Mouse (Mus musculus) MEL (cell line): ENCODE measurements around the gene Mrpl1. TPM values are rescaled to one million over a fixed set of nuclear protein-coding genes. Genes with fewer than 3 reads are reported as not detected.

Experiments used
- DNase-seq: peaks from one replicate; pipeline ENCODE4 v3.0.0; 2011; ENCODE audit warnings: low read depth, low spot score
- H3K27ac ChIP-seq: 2 replicates; pipeline ENCODE4 v1.5.1; 2012; ENCODE audit warnings: low read depth, mild to moderate bottlenecking, control low read depth, low read length, moderate library complexity; ENCODE audit not compliant: control insufficient read depth
- H3K27me3 ChIP-seq, 2 experiments: fragments of 150-350 bp in 1 of 2; sonication (generic) in 1 of 2; 2 replicates each; pipeline ENCODE4 v1.6.1; 2012; ENCODE audit warnings: low read length in 2 of 2, mild to moderate bottlenecking in 2 of 2, improper control_type of control experiment in 1 of 2, moderate library complexity in 1 of 2; ENCODE audit not compliant: insufficient read depth in 2 of 2, control insufficient read depth in 1 of 2
- H3K36me3 ChIP-seq, 2 experiments: 2 replicates each; pipeline ENCODE4 v1.6.1; 2012 to 2014; ENCODE audit warnings: low read length in 2 of 2, improper control_type of control experiment in 1 of 2, inconsistent platforms in 1 of 2, mild to moderate bottlenecking in 1 of 2; ENCODE audit not compliant: insufficient read depth in 2 of 2, control insufficient read depth in 1 of 2
- H3K4me1 ChIP-seq, 2 experiments: fragments of 150-350 bp in 1 of 2; sonication (generic) in 1 of 2; 2 replicates each; pipeline ENCODE4 v1.6.1; 2012; ENCODE audit warnings: low read length in 2 of 2, improper control_type of control experiment in 1 of 2, mild to moderate bottlenecking in 1 of 2; ENCODE audit not compliant: insufficient read depth in 2 of 2, control insufficient read depth in 1 of 2
- H3K4me3 ChIP-seq, 2 experiments: fragments of 150-350 bp in 1 of 2; sonication (generic) in 1 of 2; 2 replicates each; pipeline ENCODE4 v1.5.1; 2012; ENCODE audit warnings: low read depth in 2 of 2, low read length in 2 of 2, mild to moderate bottlenecking in 2 of 2, moderate library complexity in 2 of 2, control low read depth in 1 of 2, improper control_type of control experiment in 1 of 2; ENCODE audit not compliant: control insufficient read depth in 1 of 2, insufficient read depth in 1 of 2
- H3K79me2 ChIP-seq: 2 replicates; pipeline ENCODE4 v1.6.1; 2012; ENCODE audit warnings: mild to moderate bottlenecking, low read length, moderate library complexity; ENCODE audit not compliant: control insufficient read depth, poor library complexity, insufficient read depth
- H3K9ac ChIP-seq: 2 replicates; pipeline ENCODE4 v1.6.1; 2012; ENCODE audit warnings: low read depth, mild to moderate bottlenecking, control low read depth, low read length, moderate library complexity; ENCODE audit not compliant: control insufficient read depth, poor library complexity, severe bottlenecking
- H3K9me3 ChIP-seq: fragments of 150-350 bp; sonication (generic); replicated peaks from 2 replicates; pipeline ENCODE4 v1.6.1; 2012; ENCODE audit warnings: mild to moderate bottlenecking, low read length, improper control_type of control experiment, moderate library complexity; ENCODE audit not compliant: insufficient read depth
- BHLHE40 ChIP-seq: IDR thresholded peaks from 2 replicates; pipeline ENCODE4 v1.6.1; 2012; ENCODE audit warnings: low read depth, mild to moderate bottlenecking, inconsistent platforms, low read length, improper control_type of control experiment, borderline replicate concordance
- CHD1 ChIP-seq: IDR thresholded peaks from 2 replicates; pipeline ENCODE4 v1.6.1; 2012; ENCODE audit warnings: low read depth, mild to moderate bottlenecking, inconsistent platforms, low read length, improper control_type of control experiment
- CTCF ChIP-seq, 3 experiments: IDR thresholded peaks in 2 of 3; conservative IDR thresholded peaks in 1 of 3; 2 replicates each; pipeline ENCODE4 v1.5.1; 2011 to 2012; ENCODE audit warnings: low read length in 3 of 3, low read depth in 2 of 3, mild to moderate bottlenecking in 2 of 3, improper control_type of control experiment in 1 of 3, inconsistent platforms in 1 of 3, mixed read lengths in 1 of 3, moderate library complexity in 1 of 3; ENCODE audit not compliant: control insufficient read depth in 1 of 3, insufficient read depth in 1 of 3, poor library complexity in 1 of 3, severe bottlenecking in 1 of 3
- E2F4 ChIP-seq: IDR thresholded peaks from 2 replicates; pipeline ENCODE4 v1.6.1; 2011; ENCODE audit warnings: low read depth, low read length, improper control_type of control experiment, borderline replicate concordance
- ELF1 ChIP-seq: IDR thresholded peaks from 2 replicates; pipeline ENCODE4 v1.6.1; 2014; ENCODE audit warnings: low read depth, mild to moderate bottlenecking, inconsistent platforms, low read length, improper control_type of control experiment, moderate library complexity
- ETS1 ChIP-seq: IDR thresholded peaks from 2 replicates; pipeline ENCODE4 v1.6.1; 2012; ENCODE audit warnings: low read depth, mild to moderate bottlenecking, inconsistent platforms, low read length, improper control_type of control experiment, moderate library complexity
- GABPA ChIP-seq: IDR thresholded peaks from 2 replicates; pipeline ENCODE4 v1.6.1; 2012; ENCODE audit warnings: low read depth, mild to moderate bottlenecking, inconsistent platforms, low read length, improper control_type of control experiment, moderate library complexity
- GATA1 ChIP-seq: IDR thresholded peaks from 2 replicates; pipeline ENCODE4 v1.6.1; 2011; ENCODE audit warnings: low read depth, low read length, improper control_type of control experiment
- HCFC1 ChIP-seq: IDR thresholded peaks from 2 replicates; pipeline ENCODE4 v1.6.1; 2012; ENCODE audit warnings: low read depth, mild to moderate bottlenecking, inconsistent platforms, low read length, improper control_type of control experiment, moderate library complexity
- MAZ ChIP-seq: IDR thresholded peaks from 2 replicates; pipeline ENCODE4 v1.6.1; 2012; ENCODE audit warnings: low read depth, mild to moderate bottlenecking, inconsistent platforms, low read length, improper control_type of control experiment
- MEF2A ChIP-seq: IDR thresholded peaks from 2 replicates; pipeline ENCODE4 v1.6.1; 2014; ENCODE audit warnings: low read depth, mild to moderate bottlenecking, inconsistent platforms, low read length, improper control_type of control experiment; ENCODE audit not compliant: poor library complexity, insufficient replicate concordance, severe bottlenecking; ENCODE audit errors: extremely low read depth
- MYB ChIP-seq: IDR thresholded peaks from 2 replicates; pipeline ENCODE4 v1.6.1; 2011; ENCODE audit warnings: mild to moderate bottlenecking, low read depth, low read length, improper control_type of control experiment
- MYC ChIP-seq: IDR thresholded peaks from 2 replicates; pipeline ENCODE4 v1.6.1; 2011; ENCODE audit warnings: low read depth, mild to moderate bottlenecking, low read length, improper control_type of control experiment, moderate library complexity
- NELFE ChIP-seq: IDR thresholded peaks from 2 replicates; pipeline ENCODE4 v1.6.1; 2011; ENCODE audit warnings: low read depth, low read length, improper control_type of control experiment
- NRF1 ChIP-seq: IDR thresholded peaks from 2 replicates; pipeline ENCODE4 v1.6.1; 2014; ENCODE audit warnings: low read depth, mild to moderate bottlenecking, inconsistent platforms, low read length, improper control_type of control experiment, moderate library complexity; ENCODE audit not compliant: poor library complexity, insufficient read depth, severe bottlenecking
- POLR2AphosphoS2 ChIP-seq: IDR thresholded peaks from 2 replicates; pipeline ENCODE4 v1.6.1; 2011; ENCODE audit warnings: low read length, improper control_type of control experiment
- SIN3A ChIP-seq: IDR thresholded peaks from 2 replicates; pipeline ENCODE4 v1.6.1; 2012; ENCODE audit warnings: low read length, improper control_type of control experiment, inconsistent platforms
- SMC3 ChIP-seq: IDR thresholded peaks from 2 replicates; pipeline ENCODE4 v1.6.1; 2011; ENCODE audit warnings: low read depth, low read length, improper control_type of control experiment
- TBP ChIP-seq: IDR thresholded peaks from 2 replicates; pipeline ENCODE4 v1.8.0; 2011; ENCODE audit warnings: low read depth, low read length, improper control_type of control experiment
- UBTF ChIP-seq: IDR thresholded peaks from 2 replicates; pipeline ENCODE4 v1.6.1; 2012; ENCODE audit warnings: low read depth, mild to moderate bottlenecking, inconsistent platforms, low read length, improper control_type of control experiment, moderate library complexity, borderline replicate concordance; ENCODE audit not compliant: insufficient read depth
- ZKSCAN1 ChIP-seq: IDR thresholded peaks from 2 replicates; pipeline ENCODE4 v1.6.1; 2012; ENCODE audit warnings: low read depth, mild to moderate bottlenecking, inconsistent platforms, low read length, improper control_type of control experiment, moderate library complexity
- polyA plus RNA-seq, 2 experiments: library from polyadenylated mRNA; stranded (reverse) in 1 of 2; unstranded in 1 of 2; fragments of >175 nt in 1 of 2; fragments of >200 nt in 1 of 2; gene quantifications; 2 replicates each; pipeline versions ENCODE4 v1.2.1 to v1.2.4; 2012; ENCODE audit warnings: low replicate concordance in 2 of 2, low read depth in 1 of 2; ENCODE audit not compliant: insufficient read length in 2 of 2, insufficient read depth in 1 of 2, missing spikeins in 1 of 2
- total RNA-seq: library from RNA; depleted of rRNA; stranded (reverse); fragments of 300-350 nt; gene quantifications from 2 replicates; pipeline ENCODE4 v1.2.3, GENCODE M21; 2012

The Mrpl1 gene
- total and polyA plus RNA-seq, 3 experiments, result 22.0 to 26.2 TPM; not detected in 1

GRCm38 (mm10) chr5:96238797-96239196 is 29.5 kb downstream of the Mrpl1 start:
- no peak overlapping the region for H3K27ac ChIP-seq
- H3K36me3 ChIP-seq, result peaks cover 0 to 6% of the 10 kb centered on the region in 2 experiments; a peak in 2 of 4 replicates

GRCm38 (mm10) chr5:96240856-96241255 is 31.6 kb downstream of the Mrpl1 start:
- Histone ChIP-seq H3K4me3 (no peak overlapping the region), H3K27me3 (no peaks in the 10 kb centered on the region), H3K9ac (no peak overlapping the region), H3K9me3 (no peaks in the 10 kb centered on the region), H3K4me1 (no peaks in the 10 kb centered on the region; a peak in 1 of 4 replicates), H3K36me3 (peaks cover 3 to 6% of the 10 kb centered on the region in 2 experiments; a peak in 3 of 4 replicates), H3K27ac (no peak overlapping the region), H3K79me2 (no peaks in the 10 kb centered on the region)
- TF ChIP-seq POLR2AphosphoS2 (no peak), GATA1 (no peak), ELF1 (no peak), SMC3 (no peak), E2F4 (no peak), TBP (no peak), ZKSCAN1 (no peak), CTCF (IDR thresholded peaks at IDR 0.05 in 2 of 3, conservative IDR thresholded peaks at IDR 0.05 in 1 of 3; ENCODE audit: control insufficient read depth in 1 of 3, insufficient read depth in 1 of 3, low read depth in 2 of 3, low read length in 3 of 3, poor library complexity in 1 of 3, severe bottlenecking in 1 of 3) (no peak), BHLHE40 (no peak), CHD1 (no peak), MAZ (no peak), UBTF (no peak), MYC (no peak), NRF1 (no peak), SIN3A (no peak), NELFE (no peak), HCFC1 (no peak), ETS1 (no peak), MEF2A (no peak), GABPA (no peak)
- DNase-seq, result no peak

More at GRCm38 (mm10) chr5:96238797-96239196, 29.5 kb downstream of the Mrpl1 start:
- Histone ChIP-seq H3K79me2 (no peaks in the 10 kb centered on the region), H3K9me3 (no peaks in the 10 kb centered on the region), H3K9ac (no peak overlapping the region), H3K27me3 (no peaks in the 10 kb centered on the region), H3K4me1 (no peaks in the 10 kb centered on the region), H3K4me3 (no peak overlapping the region)
- DNase-seq, result no peak
- TF ChIP-seq MAZ, result no peak
- TF ChIP-seq MYB, result no peak
- no peak for TF ChIP-seq ETS1
